Mouse (Mus musculus): ENCODE measurements around the gene Rab30.

- TF ChIP-seq POLR2A (IDR thresholded peaks at IDR 0.05; ENCODE audit: low read depth, low read length) (no peak), CTCF (IDR thresholded peaks at IDR 0.05; ENCODE audit: borderline replicate concordance, insufficient read depth, low read length) (no peak)
These were observed 63.7 kb downstream of the Rab30 start for GRCm38 (mm10) chr7:92804919-92805668.
